25 mouse cellular contexts compared by ENCODE assay signal in genomic region chrX:10257774-10258173, GRCm38 (mm10). TPM values are rescaled to one million over a fixed set of nuclear protein-coding genes. Genes with fewer than 3 reads are reported as not detected.
"Had no signal": no experiment of that assay in that cellular context is flagged by ENCODE, and none has a peak within 500 bp of the region (broad histone marks: within the 10 kb centered on the region; RNA-seq: fewer than 3 reads in every experiment).

No protein-coding gene starts in this region.

- H3K36me3 ChIP-seq: kidney, embryonic 15.5 days; liver, embryonic 13.5 days; lung, embryonic 15.5 days had no signal

- H3K4me1 ChIP-seq: kidney, embryonic 15.5 days; liver, embryonic 13.5 days; lung, embryonic 15.5 days had no signal

- H3K4me3 ChIP-seq: kidney, embryonic 15.5 days; left cerebral cortex, adult 2 months; liver, embryonic 13.5 days; lung, embryonic 15.5 days had no signal

- H3K9ac ChIP-seq: kidney, embryonic 15.5 days; liver, embryonic 13.5 days; lung, embryonic 15.5 days had no signal

- H3K4me2 ChIP-seq: kidney, embryonic 15.5 days; liver, embryonic 13.5 days; lung, embryonic 15.5 days; midbrain, embryonic 11.5 days had no signal

- DNase-seq: kidney, adult 11 months; kidney, adult 8-10 months; kidney, postnatal 10 days; kidney, postnatal 36 days; layer of hippocampus, postnatal 36 days; liver, embryonic 13.5 days; midbrain, embryonic 14.5 days; thymus, adult 2 months; thymus, postnatal 25 days had no signal

- H3K27me3 ChIP-seq: liver, embryonic 13.5 days; lung, embryonic 15.5 days had no signal

- H3K9me3 ChIP-seq: kidney, embryonic 15.5 days; liver, embryonic 13.5 days; lung, embryonic 15.5 days had no signal

- H3K27ac ChIP-seq: kidney, embryonic 15.5 days; left cerebral cortex, adult 2 months; liver, embryonic 13.5 days; stomach, postnatal 0 days had no signal

RNA-seq across cellular contexts. Expression of gene Otc, which starts 5.7 kb away (rescaled TPM):
- total RNA-seq: layer of hippocampus, adult 8-10 months; layer of hippocampus, postnatal 10 days; layer of hippocampus, postnatal 36 days; left cerebral cortex, adult 2 months; left cerebral cortex, postnatal 10 days; left cerebral cortex, postnatal 36 days; megakaryocyte progenitor cell, adult 5-6 weeks; megakaryocyte-erythroid progenitor cell, adult 5-6 weeks; midbrain, postnatal 0 days had no signal
- polyA plus RNA-seq: limb, embryonic 11.5 days; limb, embryonic 14.5 days; midbrain, embryonic 11.5 days; midbrain, embryonic 14.5 days; midbrain, postnatal 0 days; neural tube, embryonic 11.5 days; neural tube, embryonic 14.5 days; thymus, adult 2 months had no signal
